Mouse (Mus musculus) heart, adult 8-10 months (tissue): ENCODE measurements at regions not wholly inside any gene's neighbourhood (a gene's known extent, or its start where the extent isn't known, plus 50 kb on each side); places are given as distances from the start of the nearest gene placed in this dataset.
A peak's percentile ranks its signal among the peaks of the same experiment; 100 is the strongest.

ENCODE experiments used
- DNase-seq: peaks from one replicate; pipeline ENCODE4 v3.0.0; 2022; ENCODE audit warnings: low spot score

GRCm38 (mm10) chr17:66252926-66253325 is 129.6 kb downstream of the Ddx11 start:
- DNase-seq, result no peak

- DNase-seq, result no peak
These were observed 136.4 kb downstream of the Ddx11 start for GRCm38 (mm10) chr17:66259697-66260096.

GRCm38 (mm10) chr17:66262681-66263240 is 139.4 kb downstream of the Ddx11 start:
- no peak for DNase-seq

GRCm38 (mm10) chr17:66263405-66263804 is 140.1 kb downstream of the Ddx11 start:
- no peak for DNase-seq

GRCm38 (mm10) chr17:66266803-66267202 is 143.5 kb downstream of the Ddx11 start:
- DNase-seq, result no peak

- no peak for DNase-seq
These were observed 144.5 kb downstream of the Ddx11 start for GRCm38 (mm10) chr17:66267831-66268230.

- DNase-seq, result no peak
These were observed 146.2 kb downstream of the Ddx11 start for GRCm38 (mm10) chr17:66269567-66269966.

- DNase-seq, result no peak
These were observed 148.6 kb downstream of the Ddx11 start for GRCm38 (mm10) chr17:66271906-66272305.

GRCm38 (mm10) chr17:66276778-66277177 is 153.5 kb downstream of the Ddx11 start:
- DNase-seq, result peak; percentile 37

- DNase-seq, result no peak
These were observed 154.7 kb downstream of the Ddx11 start for GRCm38 (mm10) chr17:66278037-66278436.

- no peak for DNase-seq
These were observed 162.0 kb downstream of the Ddx11 start for GRCm38 (mm10) chr17:66285295-66285694.
